Mouse (Mus musculus): Measurements from ENCODE around the gene Praf2.

Gene Praf2

DNA sequence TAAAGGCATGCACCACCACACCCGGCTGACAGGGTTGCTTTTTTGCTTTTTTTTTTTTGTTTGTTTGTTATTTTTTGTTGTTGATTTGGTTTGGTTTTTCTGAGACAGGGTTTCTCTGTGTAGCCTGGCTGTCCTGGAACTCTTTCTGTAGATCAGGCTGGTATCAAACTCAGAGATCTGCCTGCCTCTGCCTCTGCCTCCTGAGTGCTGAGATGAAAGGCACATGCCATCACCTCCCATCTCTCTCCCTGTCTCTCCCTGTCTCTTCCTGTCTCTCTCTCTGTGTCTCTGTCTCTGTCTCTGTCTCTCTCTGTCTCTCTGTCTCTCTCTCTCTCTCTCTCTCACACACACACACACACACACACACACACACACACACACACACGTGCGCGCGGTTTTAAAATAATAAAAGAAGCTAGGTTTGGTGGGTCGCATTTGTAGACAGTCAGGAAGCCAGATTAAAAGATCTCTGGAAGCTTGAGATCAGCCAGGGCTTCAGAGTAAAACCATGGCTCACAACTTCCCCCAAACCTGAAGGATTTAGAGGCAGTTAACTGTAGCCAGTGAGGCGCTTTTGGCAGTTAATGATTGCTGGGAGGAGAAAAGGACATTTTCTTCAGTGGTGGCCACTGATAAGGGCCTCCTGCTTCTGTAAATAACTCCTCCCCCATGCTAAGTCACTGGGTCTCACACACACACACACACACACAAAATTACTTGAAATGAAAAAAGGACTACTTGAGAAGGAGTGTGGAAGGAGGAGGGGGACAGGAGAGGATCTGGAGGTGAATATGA is 50.4 kb downstream of the Praf2 start:
- no peak for DNase-seq (ENCODE audit: low spot score)

DNA sequence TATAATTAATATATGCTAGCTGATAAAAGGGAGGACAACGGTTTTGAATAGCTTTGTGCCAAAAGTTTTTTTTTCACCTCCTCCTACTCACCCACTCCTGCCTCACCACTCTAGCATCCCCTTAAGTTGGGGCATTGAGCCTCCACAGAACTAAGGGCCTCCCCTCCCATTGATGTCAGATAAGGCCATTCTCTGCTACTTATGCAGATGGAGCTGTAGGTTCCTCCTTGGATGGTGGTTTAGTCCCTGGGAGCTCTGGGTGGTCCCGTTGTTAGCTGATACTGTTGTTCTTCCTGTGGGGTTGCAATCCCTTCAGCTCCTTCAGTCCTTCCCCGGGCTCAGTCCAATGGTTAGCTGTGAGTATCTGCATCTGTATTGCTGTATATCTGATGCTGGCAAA is 51.1 kb downstream of the Praf2 start:
- no peak for DNase-seq (ENCODE audit: low spot score)
